Mouse (Mus musculus) 3134 (cell line): ENCODE results near the gene Txndc2.
"Not testable (repeated sequence)": the region's sequence is repeated elsewhere in the genome, so short reads cannot be mapped to it uniquely, and the experiment has no call there.

ENCODE experiments used
- DNase-seq: peaks from one replicate; pipeline ENCODE4 v3.0.0-alpha.2; 2011; ENCODE audit warnings: low spot score; ENCODE audit not compliant: insufficient read length; ENCODE audit errors: extremely low read depth

Txndc2 gene

GRCm38 (mm10) chr17:65656731-65657130 is 14.8 kb upstream of the Txndc2 start:
- DNase-seq = no peak

- DNase-seq = no peak
These were observed 14.1 kb upstream of the Txndc2 start for GRCm38 (mm10) chr17:65656076-65656475.

GRCm38 (mm10) chr17:65655608-65656007 is 13.6 kb upstream of the Txndc2 start:
- DNase-seq = no peak

- DNase-seq = no peak
These were observed 8.6 kb upstream of the Txndc2 start for GRCm38 (mm10) chr17:65650598-65650997.

GRCm38 (mm10) chr17:65649175-65649493 is 7.2 kb upstream of the Txndc2 start:
- DNase-seq = no peak

GRCm38 (mm10) chr17:65648371-65649174 is 6.6 kb upstream of the Txndc2 start:
- DNase-seq = no peak

GRCm38 (mm10) chr17:65647961-65648360 is 6.0 kb upstream of the Txndc2 start:
- DNase-seq = no peak

- DNase-seq = no peak
These were observed 5.3 kb upstream of the Txndc2 start for GRCm38 (mm10) chr17:65647226-65647625.

GRCm38 (mm10) chr17:65643579-65643978 is 1.6 kb upstream of the Txndc2 start:
- no peak for DNase-seq

- DNase-seq = no peak
These were observed 1.1 kb upstream of the Txndc2 start for GRCm38 (mm10) chr17:65643051-65643521.

GRCm38 (mm10) chr17:65642578-65642991 is 617 bp upstream of the Txndc2 start:
- DNase-seq = no peak

- DNase-seq = no peak
These were observed 2.8 kb downstream of the Txndc2 start for GRCm38 (mm10) chr17:65639144-65639543.

GRCm38 (mm10) chr17:65635715-65636360 is 6.1 kb downstream of the Txndc2 start:
- DNase-seq = no peak

GRCm38 (mm10) chr17:65629943-65630342 is 12.0 kb downstream of the Txndc2 start:
- no peak for DNase-seq

- not testable (repeated sequence) for DNase-seq
These were observed 13.0 kb downstream of the Txndc2 start for GRCm38 (mm10) chr17:65628823-65629532.

GRCm38 (mm10) chr17:65626301-65626700 is 15.7 kb downstream of the Txndc2 start:
- DNase-seq = no peak

- DNase-seq = no peak
These were observed 16.4 kb downstream of the Txndc2 start for GRCm38 (mm10) chr17:65625563-65625962.

- no peak for DNase-seq
These were observed 18.8 kb downstream of the Txndc2 start for GRCm38 (mm10) chr17:65623130-65623529.

GRCm38 (mm10) chr17:65618431-65618830 is 23.5 kb downstream of the Txndc2 start:
- no peak for DNase-seq

GRCm38 (mm10) chr17:65615678-65616077 is 26.3 kb downstream of the Txndc2 start:
- DNase-seq = no peak

GRCm38 (mm10) chr17:65614431-65614830 is 27.5 kb downstream of the Txndc2 start:
- no peak for DNase-seq
